8 mouse cellular contexts compared by ENCODE assay signal in genomic region chr9:83146446-83147188, GRCm38 (mm10). TPM values are rescaled to one million over a fixed set of nuclear protein-coding genes. Genes with fewer than 3 reads are reported as not detected.
DNase-seq lines count a peak whose midpoint lies in the region; ATAC-seq lines count a peak whose summit lies in the region.

Gene Hmgn3, minus strand, starts transcription at chr9:83146685.

- peak; percentile 95 for ATAC-seq in intestine, embryonic 14.5 days (replicated peaks; ENCODE audit: low FRiP score, low TSS enrichment, low read depth)
- ATAC-seq in megakaryocyte, adult 5-6 weeks (ENCODE audit: poor library complexity, severe bottlenecking), result peak; percentile 94

- DNase-seq in adrenal gland, adult 2 months, result peak; percentile 97
- peak; percentile 95 for DNase-seq in embryo, embryonic 11 days
- peak; percentile 85 to 88 for DNase-seq in gastrocnemius, postnatal 4 days (ENCODE audit: low spot score in 2 of 2)
- no peak for DNase-seq in intestine, embryonic 14.5 days (ENCODE audit: low spot score)
- peak; percentile 87 to 96 for DNase-seq in left cerebral cortex, adult 9 months (ENCODE audit: low spot score in 2 of 2)
- peak; percentile 95 to 96 for DNase-seq in right cerebral cortex, adult 2 months (ENCODE audit: low spot score in 2 of 2)
- peak; percentile 55 for DNase-seq in urinary bladder, postnatal 10 days (ENCODE audit: low spot score)

- peak within 1 kb of the TSS; percentile 98 for H3K4me2 ChIP-seq in intestine, embryonic 14.5 days (ENCODE audit: low read length)

- no peaks in the 10 kb centered on the region for H3K36me3 ChIP-seq in intestine, embryonic 14.5 days (ENCODE audit: control insufficient read depth, insufficient read depth, low read length)

- H3K9me3 ChIP-seq in intestine, embryonic 14.5 days (ENCODE audit: control insufficient read depth, low read length), result no peaks in the 10 kb centered on the region

- 9% methylated on average over 28 of the region's 28 CpGs for WGBS in intestine, embryonic 14.5 days

- H3K4me1 ChIP-seq in intestine, embryonic 14.5 days (replicated peaks; ENCODE audit: control insufficient read depth, insufficient read depth, low read length), result 0 out of 2 replicates have a peak, but pooled peaks cover 6% of the 10 kb centered on the region

- peak within 1 kb of the TSS; percentile 56 for H3K4me3 ChIP-seq in intestine, embryonic 14.5 days (ENCODE audit: low read depth, low read length)

- H3K27me3 ChIP-seq in intestine, embryonic 14.5 days (replicated peaks; ENCODE audit: control insufficient read depth, insufficient read depth, low read length), result no peaks in the 10 kb centered on the region

- no peak within 1 kb of the TSS; the same call in 1 of the 2 replicates for H3K27ac ChIP-seq in intestine, embryonic 14.5 days (ENCODE audit: low read depth)

- peak within 1 kb of the TSS; percentile 54 for H3K9ac ChIP-seq in intestine, embryonic 14.5 days (ENCODE audit: low read length)

RNA-seq across cellular contexts. Expression of gene Hmgn3, which starts in this region (rescaled TPM):
- 100 to 1,000 TPM; 100 to 167 TPM for total RNA-seq in adrenal gland, adult 2 months (2021)
- polyA plus RNA-seq in adrenal gland, adult 2 months (2012; rRNA removed), result 10.0 and 12.5 TPM in 2 replicates
- total RNA-seq in gastrocnemius, postnatal 4 days (2021), result 10 to 100 TPM; 40.8 to 41.0 TPM
- polyA plus RNA-seq in intestine, embryonic 14.5 days (2014; fragmentation: Nextera tagmentation; extraction: Ambion mirVana), result 69.4 and 71.6 TPM in 2 replicates
- 13.4 and 17.9 TPM in 2 replicates for total RNA-seq in megakaryocyte, adult 5-6 weeks (2015)
- total RNA-seq in megakaryocyte, adult 5-6 weeks (2017), result 23.4 and 25.5 TPM in 2 replicates
